Mouse (Mus musculus) erythroblast, adult 5-6 weeks (primary cell): ENCODE results near the gene Camk2b. TPM values are rescaled to one million over a fixed set of nuclear protein-coding genes. Genes with fewer than 3 reads are reported as not detected.
"Not testable (repeated sequence)": the region's sequence is repeated elsewhere in the genome, so short reads cannot be mapped to it uniquely, and the experiment has no call there.

Source experiments
- ATAC-seq: replicated peaks from 2 replicates; pipeline ENCODE4 v1.8.0; 2016; ENCODE audit warnings: moderate number of reproducible peaks, mild to moderate bottlenecking, moderate TSS enrichment, inconsistent platforms; ENCODE audit not compliant: poor library complexity, low FRiP score, severe bottlenecking
- total RNA-seq, 2 experiments: library from RNA; stranded (forward) in 1 of 2; stranded (reverse) in 1 of 2; fragments of 150-400 nt in 1 of 2; fragments of 200-764, 138-1000 nt in 1 of 2; gene quantifications; 2 replicates each; pipeline versions ENCODE4 v1.2.3 to v1.2.4; 2015 to 2017; ENCODE audit warnings: low replicate concordance in 2 of 2

Gene Camk2b
- total RNA-seq (2015; ENCODE audit: low replicate concordance) = not detected in 2 replicates
- 0.14 TPM in 1 of 2 replicates, not detected in the other for total RNA-seq (2017; ENCODE audit: low replicate concordance)

DNA sequence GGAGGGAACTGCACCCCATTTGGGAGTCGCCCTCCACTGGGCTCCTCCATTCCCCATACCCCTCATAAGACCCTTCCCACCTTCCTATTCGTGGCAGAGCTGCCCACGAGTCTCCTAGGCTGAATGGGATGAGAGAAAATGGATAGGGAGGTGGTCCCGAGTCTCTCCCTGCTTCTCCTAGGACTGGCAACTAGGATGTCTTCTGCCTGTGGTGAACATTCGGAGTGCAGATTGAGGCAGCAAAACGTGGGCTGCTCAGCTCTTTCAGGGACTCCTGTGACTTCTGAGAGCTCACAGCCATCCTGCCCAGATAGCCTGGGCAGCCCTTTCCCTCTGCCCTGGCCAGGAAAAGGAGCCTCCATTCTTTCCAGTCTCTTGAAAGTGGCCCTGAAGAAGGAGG lies at the start of gene Camk2b:
Gene Camk2b (minus strand): TSS at position 187 of the 400 bp plus-strand sequence.
- ATAC-seq = no peak

DNA sequence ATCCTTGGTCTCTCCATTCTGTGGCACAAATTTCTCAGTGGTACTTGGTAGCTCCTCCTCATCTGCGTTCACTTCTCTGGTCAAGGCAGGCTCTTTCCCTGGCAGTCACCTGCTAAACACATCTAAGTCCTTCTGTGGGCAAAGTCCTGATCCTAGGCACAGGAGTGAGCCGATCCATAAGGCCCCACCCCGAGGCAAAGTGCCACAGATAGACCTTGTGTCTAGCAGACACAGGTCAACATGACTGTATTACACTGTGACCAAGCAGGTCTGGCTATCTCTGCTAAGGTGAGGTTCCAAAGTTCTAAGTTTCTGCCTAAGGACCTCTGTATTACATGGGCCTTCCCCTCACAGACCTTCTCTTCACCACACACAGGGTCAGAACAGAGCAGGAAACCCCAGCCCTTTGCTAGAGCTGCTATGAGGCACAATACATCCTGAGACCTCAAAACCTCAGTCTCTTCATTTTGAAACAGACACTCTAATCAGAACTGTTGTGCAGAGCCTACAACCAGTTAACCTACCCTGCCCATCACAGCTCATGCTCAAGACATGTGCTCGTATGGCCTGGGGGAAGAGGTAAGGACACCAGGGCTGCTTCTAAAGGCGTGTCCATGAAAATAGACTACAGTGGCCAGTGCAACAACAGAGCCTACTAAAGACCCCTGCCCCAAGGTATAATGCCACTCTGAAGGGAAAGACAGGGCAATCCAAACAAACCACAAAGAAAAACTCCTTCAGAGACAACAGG lies 45.7 kb upstream of the Camk2b start:
- no peak for ATAC-seq

DNA sequence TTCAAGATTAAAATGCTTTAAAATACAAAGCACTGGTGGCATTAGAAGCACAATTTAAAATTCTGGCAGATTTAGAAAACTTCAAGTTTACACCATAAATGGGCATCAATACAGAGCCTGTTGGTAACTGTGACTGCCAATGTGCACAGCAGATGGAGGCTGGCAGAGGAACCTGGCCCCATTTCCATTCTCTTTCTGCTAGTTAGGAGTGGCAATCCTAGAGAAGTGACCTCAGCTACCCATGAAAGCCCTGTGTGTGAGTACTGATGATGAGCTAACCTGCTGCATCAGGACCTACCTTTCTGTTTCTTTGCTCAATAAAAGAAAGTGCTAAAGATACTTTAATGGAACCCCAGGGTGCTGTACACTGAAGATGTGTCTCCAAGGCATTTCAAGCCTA lies 43.8 kb upstream of the Camk2b start:
- ATAC-seq = no peak

DNA sequence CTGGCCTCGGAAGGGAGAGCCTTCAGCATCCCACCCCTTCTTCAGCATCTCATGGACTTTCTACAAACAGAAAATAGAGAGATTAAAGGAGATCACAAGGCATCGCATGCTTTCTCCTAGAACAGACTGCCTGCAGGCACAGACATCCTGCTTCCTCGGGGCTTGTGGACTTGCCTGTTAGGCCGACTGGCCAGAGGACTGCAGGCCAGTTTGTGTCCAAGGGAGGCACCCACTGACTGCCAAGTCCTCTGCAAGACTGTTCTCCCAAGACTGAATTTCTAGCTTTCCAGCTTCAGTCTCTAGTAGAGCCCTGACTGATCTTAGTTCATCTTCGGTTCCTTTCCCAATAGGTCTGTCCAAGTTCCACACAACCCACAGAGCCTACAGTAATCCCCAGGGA lies 42.1 kb upstream of the Camk2b start:
- ATAC-seq = no peak

DNA sequence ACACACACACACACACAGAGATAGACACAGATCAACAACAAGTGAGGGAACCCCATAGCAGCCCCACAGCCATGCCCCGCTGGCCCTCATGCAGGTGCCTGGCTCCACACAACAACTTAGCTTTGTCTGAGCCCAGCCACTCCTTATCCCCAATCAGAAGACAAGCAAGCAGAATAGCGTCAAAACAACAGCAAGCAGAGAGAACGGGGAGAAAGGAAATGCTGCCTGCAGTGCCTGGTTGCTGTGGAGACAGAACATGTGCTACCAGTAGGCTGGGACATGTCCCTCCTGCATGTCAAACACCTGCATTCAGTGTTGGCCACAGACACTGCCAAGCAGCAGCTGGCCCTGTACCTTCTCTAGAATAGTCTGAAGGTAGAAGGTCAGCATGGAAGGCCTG lies 41.6 kb upstream of the Camk2b start:
- no peak for ATAC-seq

DNA sequence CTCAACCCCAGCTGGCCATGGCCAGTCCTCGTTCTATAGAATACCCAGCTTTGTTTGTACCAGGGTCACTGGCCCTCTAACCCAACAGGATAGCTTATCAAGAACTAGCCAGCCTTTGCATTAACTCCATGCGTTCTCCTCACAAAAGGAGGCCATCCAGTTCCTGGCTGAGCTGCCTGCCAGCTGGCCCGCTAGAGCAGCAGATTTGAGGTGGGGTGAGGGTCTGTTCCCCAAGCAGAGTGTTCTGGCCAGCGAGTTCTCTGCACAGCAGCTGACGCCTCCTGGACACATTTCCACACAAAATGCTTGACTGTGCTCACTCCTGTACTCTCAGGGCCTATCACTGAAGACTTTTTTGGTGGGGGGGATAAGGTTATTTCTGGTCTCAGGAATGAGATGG lies 38.6 kb upstream of the Camk2b start:
- no peak for ATAC-seq

DNA sequence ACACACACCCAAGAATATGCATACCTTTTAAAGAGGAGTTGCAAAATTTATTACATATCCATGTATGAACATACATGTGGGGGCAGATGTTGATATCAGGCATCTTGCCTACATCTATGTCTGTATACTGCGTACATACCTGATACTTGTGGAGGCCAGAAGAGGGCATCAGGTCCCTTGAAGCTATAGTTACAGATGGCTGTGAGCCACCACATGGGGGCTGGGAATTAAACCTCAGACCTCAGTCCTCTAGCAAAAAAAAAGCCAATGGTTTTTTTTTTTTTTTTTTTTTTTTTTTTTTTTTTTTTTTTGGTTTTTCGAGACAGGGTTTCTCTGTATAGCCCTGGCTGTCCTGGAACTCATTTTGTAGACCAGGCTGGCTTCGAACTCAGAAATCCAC lies 30.5 kb upstream of the Camk2b start:
- not testable (repeated sequence) for ATAC-seq

DNA sequence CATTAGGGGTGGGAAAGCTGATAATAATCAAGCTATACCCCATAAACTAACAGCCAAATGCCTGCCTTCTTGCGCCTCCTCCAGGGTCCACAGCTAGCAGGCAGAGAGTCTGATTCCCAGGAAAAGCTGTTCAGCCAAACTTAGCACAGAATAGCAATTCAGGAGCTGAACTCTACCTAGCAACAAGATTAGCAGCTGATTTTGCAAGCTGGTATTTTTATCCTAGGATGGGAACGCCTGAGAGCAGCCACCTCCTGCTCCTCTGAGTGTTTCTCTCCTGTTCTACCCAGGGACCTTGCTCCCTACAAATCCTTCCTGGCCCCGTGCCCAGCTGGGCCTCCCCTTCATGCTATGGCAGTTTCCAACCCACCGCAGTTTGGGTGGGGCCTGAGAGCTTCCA lies 20.8 kb upstream of the Camk2b start:
- no peak for ATAC-seq

DNA sequence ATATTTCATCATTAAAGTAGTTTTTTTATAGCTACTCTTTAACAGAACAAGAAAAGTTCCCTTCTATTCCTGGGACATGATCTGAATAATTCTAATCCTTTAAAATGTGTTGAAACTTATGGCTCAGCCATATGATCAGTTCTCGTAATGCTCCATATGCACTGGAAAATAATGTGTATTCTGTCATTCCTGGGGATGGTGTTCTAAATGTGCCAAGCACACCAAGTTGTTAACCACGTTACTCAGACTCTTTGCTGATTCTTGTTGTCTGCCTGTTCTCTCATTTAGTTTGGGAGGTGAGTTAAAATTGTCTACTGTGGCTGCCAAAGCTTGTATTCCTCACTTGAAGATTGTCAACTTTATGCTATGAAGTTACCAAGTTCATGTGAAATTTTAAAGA lies 12.6 kb upstream of the Camk2b start:
- no peak for ATAC-seq

DNA sequence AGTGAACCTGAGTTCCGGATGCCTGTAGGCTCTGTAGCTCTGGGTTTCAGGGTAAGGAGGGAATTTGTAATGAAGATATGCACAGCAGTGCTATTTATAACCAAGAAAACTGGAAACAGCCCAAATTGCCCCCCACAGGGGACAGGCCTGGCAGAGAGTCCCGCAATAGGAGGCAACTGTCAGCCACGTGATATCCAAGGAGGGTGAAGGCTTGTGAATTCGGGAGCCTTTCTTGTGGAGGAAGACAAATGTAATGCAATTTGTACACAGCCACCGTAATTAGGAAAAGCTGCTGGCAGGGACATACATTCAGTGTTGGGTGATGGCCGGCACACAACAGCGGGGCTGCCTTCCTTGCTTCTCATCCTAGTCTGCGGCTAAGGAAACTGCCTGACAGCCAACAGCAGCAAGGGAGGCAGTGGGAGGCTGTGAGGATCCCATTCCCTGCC lies 9.5 kb upstream of the Camk2b start:
- no peak for ATAC-seq

DNA sequence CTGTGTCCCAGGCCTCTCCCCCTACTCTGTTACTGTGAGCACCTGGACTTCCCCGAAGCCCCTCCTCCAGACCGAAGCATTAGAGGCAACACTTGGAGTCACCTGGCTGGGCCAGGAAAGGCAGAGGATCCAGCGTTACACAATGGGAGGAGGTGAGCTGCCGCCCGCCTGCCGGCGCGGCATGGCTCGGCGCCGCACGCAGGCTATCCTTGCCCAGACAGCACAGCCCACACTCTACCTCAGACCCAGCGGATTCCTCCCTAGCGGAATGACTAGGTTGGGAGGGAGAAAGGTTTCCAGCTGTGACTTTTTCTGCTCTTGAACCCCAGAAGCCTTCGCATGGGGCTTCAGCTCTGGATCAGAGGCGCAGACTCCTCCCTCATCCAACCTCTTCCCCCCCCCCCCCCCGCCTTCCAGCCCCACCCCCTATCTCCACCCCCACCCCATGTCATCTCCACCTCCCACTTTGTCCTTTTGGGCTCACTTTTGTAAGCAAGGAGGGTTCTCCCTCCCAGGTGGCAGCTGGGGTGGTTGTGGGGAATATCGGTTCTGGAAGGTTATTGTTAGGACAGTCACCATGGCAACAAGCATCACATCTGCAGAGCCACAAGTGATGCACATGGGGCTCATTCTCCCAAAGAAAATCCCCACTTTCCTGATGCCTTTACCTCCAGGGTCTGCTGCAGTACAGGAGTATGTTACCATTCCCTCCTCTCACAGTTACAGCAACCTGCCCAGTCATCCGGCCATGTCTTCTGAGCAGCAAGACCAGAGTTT lies 2.2 kb upstream of the Camk2b start:
- no peak for ATAC-seq

DNA sequence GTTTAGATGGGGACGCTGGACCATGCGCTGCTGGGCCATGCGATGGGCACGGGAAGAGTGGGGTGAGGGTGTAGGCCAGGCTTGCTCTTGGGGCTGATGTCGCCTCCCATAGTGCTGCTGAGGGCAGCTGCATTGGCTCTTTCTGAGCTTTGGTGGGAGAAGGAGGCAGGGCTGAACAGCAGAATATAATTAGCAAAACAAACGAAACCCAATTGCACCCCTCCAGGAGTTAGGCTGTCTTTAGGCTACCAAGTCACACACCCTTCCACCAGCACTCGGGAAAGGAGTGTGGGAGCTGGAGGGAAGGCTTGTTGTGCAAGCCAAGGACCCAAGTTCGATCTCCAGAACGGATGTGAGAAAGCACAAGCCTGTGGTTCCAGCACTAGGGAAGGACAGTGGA lies 998 bp upstream of the Camk2b start:
- no peak for ATAC-seq

DNA sequence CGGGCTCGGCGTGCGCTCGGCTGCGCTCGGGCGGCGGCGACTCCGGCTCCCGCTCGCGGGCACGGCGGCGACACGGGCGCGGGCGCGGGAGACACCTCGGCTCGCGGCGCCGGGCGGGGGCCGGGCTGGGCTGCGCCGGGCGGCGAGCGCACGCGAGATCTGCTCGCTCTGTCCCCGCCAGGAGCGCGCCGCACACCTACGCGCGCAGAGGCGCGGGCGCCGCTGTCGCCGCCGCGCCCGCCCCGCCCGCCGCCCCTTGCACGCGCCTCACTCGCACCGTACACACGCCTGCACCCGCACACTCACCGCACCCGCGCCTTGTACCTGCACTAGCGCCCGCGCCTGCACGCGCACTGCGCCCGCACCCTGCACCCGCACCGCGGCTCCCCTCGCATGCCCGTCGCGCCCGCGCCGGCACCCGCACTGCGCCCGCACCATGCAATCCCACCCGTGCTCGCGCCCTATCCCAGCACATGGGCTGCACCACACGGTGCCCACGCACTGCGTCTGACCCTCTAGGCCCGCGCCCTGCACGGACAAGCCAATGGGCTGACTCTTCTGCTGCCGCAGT lies 526 bp downstream of the Camk2b start:
- ATAC-seq = no peak

DNA sequence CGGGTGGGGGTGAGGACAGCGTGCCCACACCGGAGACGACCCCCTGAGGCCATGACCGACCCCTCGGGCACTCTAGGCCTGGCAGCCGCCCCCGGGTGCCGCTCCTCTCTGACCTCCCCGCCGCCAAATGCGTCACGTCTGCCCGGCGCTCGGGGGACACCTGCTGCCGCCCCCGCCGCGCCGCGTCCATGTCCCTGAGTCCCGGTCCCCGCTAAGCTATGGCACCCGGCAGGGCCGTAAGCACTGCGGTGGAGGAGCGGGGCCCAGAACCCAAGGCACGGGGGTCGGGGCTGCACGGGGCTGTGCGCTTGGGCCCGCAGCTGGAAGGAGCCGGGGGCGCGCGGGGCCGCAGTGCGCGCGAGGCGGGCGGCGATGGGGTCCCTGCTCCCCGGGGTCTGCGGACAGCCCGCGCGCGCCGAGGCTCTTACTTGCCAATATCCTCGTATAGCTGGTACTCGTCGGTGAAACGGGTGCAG lies 1.1 kb downstream of the Camk2b start:
- ATAC-seq = no peak

DNA sequence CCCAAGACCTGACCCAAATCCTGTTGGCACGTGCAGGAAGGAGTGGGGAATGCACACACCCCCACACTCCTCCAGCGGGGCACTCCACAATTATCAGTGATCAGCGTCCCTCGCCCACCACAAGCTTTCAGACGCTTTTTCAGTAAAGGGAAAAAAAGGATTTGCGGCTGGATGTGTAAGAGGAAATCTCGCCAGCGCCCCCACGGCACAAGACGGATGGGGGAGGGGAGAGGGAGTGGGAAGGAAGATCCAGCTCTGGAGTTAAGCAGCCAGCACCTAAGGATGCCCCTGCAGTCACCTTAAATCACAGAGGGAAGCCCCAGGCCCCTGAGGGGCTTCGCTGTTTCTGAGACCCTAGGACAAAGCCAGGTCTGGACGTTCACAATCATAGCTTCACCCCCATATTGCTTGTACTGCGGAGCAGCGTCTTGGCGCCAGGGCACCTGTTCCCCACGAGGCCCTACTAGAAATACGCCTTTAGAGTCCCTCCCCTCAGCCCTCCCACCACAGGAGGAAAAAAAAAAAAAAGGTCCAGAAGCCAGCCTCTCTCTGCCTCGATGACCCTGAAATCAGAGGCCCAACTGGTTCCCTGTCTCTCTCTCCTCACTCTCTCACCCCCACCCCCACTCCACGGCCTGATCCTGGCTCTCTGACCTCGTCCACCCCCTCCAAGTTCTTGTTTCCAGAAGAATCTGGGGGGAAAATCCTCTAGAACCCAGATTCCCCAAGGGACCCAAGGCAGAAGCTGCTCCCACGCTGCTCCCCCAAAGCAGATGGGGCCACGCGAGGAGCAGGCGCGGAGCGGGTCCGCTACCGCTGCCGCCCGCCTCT lies 1.7 kb downstream of the Camk2b start:
- no peak for ATAC-seq

DNA sequence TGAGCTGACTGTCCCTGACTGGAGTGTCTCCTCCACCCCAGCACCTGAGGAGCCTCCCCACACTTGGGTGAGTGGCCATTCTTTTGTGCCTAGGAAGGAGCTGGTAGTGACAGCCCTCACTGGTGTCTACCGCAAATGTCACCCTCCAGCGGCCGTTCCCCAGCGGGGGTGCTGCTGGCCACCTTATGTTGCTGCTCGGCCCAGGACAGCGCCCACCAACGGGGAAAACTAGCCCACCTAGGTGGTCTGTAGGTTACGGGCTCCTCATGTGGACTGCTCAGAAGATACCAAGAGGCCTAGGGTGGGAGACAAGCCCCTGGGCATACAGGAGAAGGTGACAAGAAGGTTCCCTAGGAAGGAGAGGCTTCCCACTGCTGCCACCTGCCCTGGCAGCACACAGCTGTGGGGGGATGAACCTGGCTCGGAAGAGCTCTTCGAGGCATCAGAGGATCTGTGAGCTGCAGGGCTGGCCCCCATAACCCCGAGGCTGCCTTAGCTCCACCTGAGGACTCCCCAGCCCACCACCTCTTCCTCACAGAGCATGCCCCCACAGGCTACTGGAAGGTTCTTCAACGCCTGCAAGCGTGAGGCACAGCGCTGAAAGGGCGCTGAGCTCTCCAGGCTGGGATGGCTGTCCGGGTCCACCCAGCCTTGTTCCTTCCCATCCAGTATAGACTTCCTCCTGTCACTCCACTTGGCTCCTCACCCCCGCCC lies 2.5 kb downstream of the Camk2b start:
- ATAC-seq = no peak

DNA sequence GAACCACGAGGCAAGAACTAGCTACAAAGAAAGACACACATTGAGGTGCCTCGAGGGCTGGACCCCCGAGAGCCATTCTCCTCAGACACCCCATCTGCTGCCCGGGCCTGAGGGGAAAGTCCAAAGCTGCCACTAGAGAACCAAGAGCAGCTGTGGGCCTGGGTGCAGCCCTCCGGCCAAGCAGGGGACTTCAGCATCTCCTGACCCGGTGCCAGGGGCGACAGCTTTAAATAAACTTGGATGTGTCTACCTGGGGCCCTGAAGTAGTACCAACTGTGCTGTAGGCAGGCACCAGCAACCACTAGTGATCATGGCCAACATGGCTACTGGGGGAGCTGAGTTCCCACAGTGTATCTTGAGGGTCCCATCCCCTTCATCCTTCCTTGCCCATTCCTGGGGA lies 3.1 kb downstream of the Camk2b start:
- no peak for ATAC-seq

DNA sequence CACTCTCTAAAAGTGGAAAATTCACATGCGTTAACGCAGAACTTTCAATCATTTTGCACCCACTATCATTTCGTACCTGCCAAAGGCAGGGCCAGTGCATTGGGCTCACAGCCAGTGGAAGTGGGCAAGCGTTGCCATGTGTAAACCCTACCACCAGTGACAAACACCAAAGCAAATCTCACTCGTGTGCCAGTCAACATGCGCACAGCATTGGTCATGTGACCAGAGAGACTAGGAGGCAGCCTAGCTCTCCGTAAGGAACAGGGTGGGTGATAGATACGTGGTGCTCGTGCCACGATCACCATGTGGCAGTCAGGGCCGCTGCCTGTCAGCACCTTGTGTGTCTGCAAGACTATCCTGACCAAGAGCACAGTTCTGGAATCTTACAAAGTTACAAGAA lies 3.8 kb downstream of the Camk2b start:
- no peak for ATAC-seq

DNA sequence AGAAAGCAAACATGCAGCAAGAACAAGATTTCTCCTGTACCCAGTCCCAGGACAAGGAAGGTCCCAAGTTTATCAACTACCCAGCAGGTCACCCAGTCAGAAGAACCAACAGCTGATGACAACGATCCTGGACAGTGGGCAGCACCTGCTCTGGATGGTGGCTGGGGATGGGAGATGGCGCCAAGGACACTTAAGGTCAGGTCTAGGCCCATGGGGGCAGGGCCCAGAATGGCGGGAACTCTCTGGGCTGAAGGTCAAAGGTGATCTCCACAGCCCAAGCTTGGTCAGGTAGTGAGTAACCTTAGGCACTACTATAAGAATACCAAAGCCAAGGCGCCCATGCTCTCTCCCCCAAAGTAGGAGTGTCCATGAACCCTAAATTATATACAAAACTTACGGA lies 4.3 kb downstream of the Camk2b start:
- no peak for ATAC-seq
